Mouse (Mus musculus): ENCODE results near the gene Nek2. TPM values are rescaled to one million over a fixed set of nuclear protein-coding genes. Genes with fewer than 3 reads are reported as not detected.

The Nek2 gene
- polyA plus RNA-seq, 1 experiment from 2014 or later, result 2.4 TPM

GRCm38 (mm10) chr1:191804747-191805146, 16.5 kb upstream of the Nek2 start:
- H3K27ac ChIP-seq, result no peak overlapping the region
- H3K79me2 ChIP-seq (ENCODE audit: inconsistent target), result no peaks in the 10 kb centered on the region
- no peak overlapping the region for H3K4me3 ChIP-seq (ENCODE audit: inconsistent target)
- H3K36me3 ChIP-seq (ENCODE audit: inconsistent target), result no peaks in the 10 kb centered on the region
- WGBS (ENCODE audit: missing documents), result 60% methylated on average over 5 of the region's 5 CpGs

GRCm38 (mm10) chr1:191805788-191806187, 15.5 kb upstream of the Nek2 start:
- Histone ChIP-seq H3K36me3 (ENCODE audit: inconsistent target) (no peaks in the 10 kb centered on the region), H3K4me3 (ENCODE audit: inconsistent target) (no peak overlapping the region), H3K79me2 (ENCODE audit: inconsistent target) (no peaks in the 10 kb centered on the region), H3K27ac (no peak overlapping the region)
- WGBS (ENCODE audit: missing documents), result 84% methylated on average over 6 of the region's 6 CpGs

- no peaks in the 10 kb centered on the region for H3K36me3 ChIP-seq (ENCODE audit: inconsistent target)
- WGBS (ENCODE audit: missing documents), result 88% methylated on average over 2 of the region's 4 CpGs
- H3K27ac ChIP-seq, result no peak overlapping the region
- no peaks in the 10 kb centered on the region for H3K79me2 ChIP-seq (ENCODE audit: inconsistent target)
- no peak overlapping the region for H3K4me3 ChIP-seq (ENCODE audit: inconsistent target)
Observed at GRCm38 (mm10) chr1:191806740-191807139, 14.5 kb upstream of the Nek2 start.

- Histone ChIP-seq H3K4me3 (ENCODE audit: inconsistent target) (no peak overlapping the region), H3K79me2 (ENCODE audit: inconsistent target) (no peaks in the 10 kb centered on the region), H3K36me3 (ENCODE audit: inconsistent target) (no peaks in the 10 kb centered on the region), H3K27ac (no peak overlapping the region)
- WGBS (ENCODE audit: missing documents), result 93% methylated on average over 7 of the region's 7 CpGs
Observed at GRCm38 (mm10) chr1:191807979-191808378, 13.3 kb upstream of the Nek2 start.

GRCm38 (mm10) chr1:191808688-191809223, 12.5 kb upstream of the Nek2 start:
- 50% methylated on average over 12 of the region's 12 CpGs for WGBS (ENCODE audit: missing documents)

GRCm38 (mm10) chr1:191811774-191812173, 9.5 kb upstream of the Nek2 start:
- H3K27ac ChIP-seq, result no peak overlapping the region
- 97% methylated on average over 12 of the region's 12 CpGs for WGBS (ENCODE audit: missing documents)
- no peaks in the 10 kb centered on the region for H3K79me2 ChIP-seq (ENCODE audit: inconsistent target)
- no peaks in the 10 kb centered on the region for H3K36me3 ChIP-seq (ENCODE audit: inconsistent target)
- H3K4me3 ChIP-seq (ENCODE audit: inconsistent target), result no peak overlapping the region

More at GRCm38 (mm10) chr1:191808688-191809223, 12.5 kb upstream of the Nek2 start:
- no peak overlapping the region for H3K27ac ChIP-seq
- no peaks in the 10 kb centered on the region for H3K79me2 ChIP-seq (ENCODE audit: inconsistent target)
- H3K36me3 ChIP-seq (ENCODE audit: inconsistent target), result no peaks in the 10 kb centered on the region
- no peak overlapping the region for H3K4me3 ChIP-seq (ENCODE audit: inconsistent target)

- 75% methylated on average over 11 of the region's 13 CpGs for WGBS (ENCODE audit: missing documents)
- Histone ChIP-seq H3K79me2 (ENCODE audit: inconsistent target) (no peaks in the 10 kb centered on the region), H3K36me3 (ENCODE audit: inconsistent target) (no peaks in the 10 kb centered on the region), H3K27ac (no peak overlapping the region), H3K4me3 (ENCODE audit: inconsistent target) (no peak overlapping the region)
Observed at GRCm38 (mm10) chr1:191812949-191813691, 8.1 kb upstream of the Nek2 start.

- Histone ChIP-seq H3K36me3 (ENCODE audit: inconsistent target) (no peaks in the 10 kb centered on the region), H3K4me3 (ENCODE audit: inconsistent target) (no peak overlapping the region), H3K27ac (no peak overlapping the region), H3K79me2 (ENCODE audit: inconsistent target) (no peaks in the 10 kb centered on the region)
- WGBS (ENCODE audit: missing documents), result 30% methylated on average over 4 of the region's 4 CpGs
Observed at GRCm38 (mm10) chr1:191814240-191814639, 7.0 kb upstream of the Nek2 start.

- H3K27ac ChIP-seq, result no peak overlapping the region
- no peaks in the 10 kb centered on the region for H3K36me3 ChIP-seq (ENCODE audit: inconsistent target)
- no peak overlapping the region for H3K4me3 ChIP-seq (ENCODE audit: inconsistent target)
- H3K79me2 ChIP-seq (ENCODE audit: inconsistent target), result no peaks in the 10 kb centered on the region
- WGBS (ENCODE audit: missing documents), result 94% methylated on average over 5 of the region's 5 CpGs
Observed at GRCm38 (mm10) chr1:191814935-191815334, 6.3 kb upstream of the Nek2 start.

GRCm38 (mm10) chr1:191816596-191816995, 4.6 kb upstream of the Nek2 start:
- Histone ChIP-seq H3K4me3 (ENCODE audit: inconsistent target) (no peak overlapping the region), H3K79me2 (ENCODE audit: inconsistent target) (no peaks in the 10 kb centered on the region)
- 83% methylated on average over 3 of the region's 3 CpGs for WGBS (ENCODE audit: missing documents)

GRCm38 (mm10) chr1:191817418-191818144, 3.7 kb upstream of the Nek2 start:
- 46% methylated on average over 19 of the region's 19 CpGs for WGBS (ENCODE audit: missing documents)
- Histone ChIP-seq H3K36me3 (ENCODE audit: inconsistent target) (no peaks in the 10 kb centered on the region), H3K27ac (no peak overlapping the region), H3K79me2 (ENCODE audit: inconsistent target) (no peaks in the 10 kb centered on the region), H3K4me3 (ENCODE audit: inconsistent target) (no peak overlapping the region)

More at GRCm38 (mm10) chr1:191816596-191816995, 4.6 kb upstream of the Nek2 start:
- Histone ChIP-seq H3K36me3 (ENCODE audit: inconsistent target) (no peaks in the 10 kb centered on the region), H3K27ac (no peak overlapping the region)

GRCm38 (mm10) chr1:191818145-191818631, 3.1 kb upstream of the Nek2 start:
- Histone ChIP-seq H3K27ac (no peak overlapping the region), H3K36me3 (ENCODE audit: inconsistent target) (no peaks in the 10 kb centered on the region), H3K4me3 (ENCODE audit: inconsistent target) (no peak overlapping the region), H3K79me2 (ENCODE audit: inconsistent target) (no peaks in the 10 kb centered on the region)
- WGBS (ENCODE audit: missing documents), result 60% methylated on average over 6 of the region's 6 CpGs

- Histone ChIP-seq H3K79me2 (ENCODE audit: inconsistent target) (no peaks in the 10 kb centered on the region), H3K4me3 (ENCODE audit: inconsistent target) (no peak overlapping the region), H3K36me3 (ENCODE audit: inconsistent target) (no peaks in the 10 kb centered on the region), H3K27ac (no peak overlapping the region)
Observed at GRCm38 (mm10) chr1:191819026-191819425, 2.2 kb upstream of the Nek2 start.

GRCm38 (mm10) chr1:191820951-191821325, 306 bp upstream of the Nek2 start:
- WGBS (ENCODE audit: missing documents), result 12% methylated on average over 14 of the region's 15 CpGs
- Histone ChIP-seq H3K36me3 (ENCODE audit: inconsistent target) (no peaks in the 10 kb centered on the region), H3K27ac (no peak overlapping the region), H3K4me3 (ENCODE audit: inconsistent target) (peak overlapping the region; percentile 49), H3K79me2 (ENCODE audit: inconsistent target) (no peaks in the 10 kb centered on the region)

- Histone ChIP-seq H3K4me3 (ENCODE audit: inconsistent target) (no peak overlapping the region), H3K79me2 (ENCODE audit: inconsistent target) (no peaks in the 10 kb centered on the region), H3K27ac (no peak overlapping the region), H3K36me3 (ENCODE audit: inconsistent target) (no peaks in the 10 kb centered on the region)
- 63% methylated on average over 2 of the region's 3 CpGs for WGBS (ENCODE audit: missing documents)
Observed at GRCm38 (mm10) chr1:191829124-191829523, 7.9 kb downstream of the Nek2 start.
